11 mouse cellular contexts compared by ENCODE assay signal in genomic region chr17:84933968-84934367, GRCm38 (mm10). TPM values are rescaled to one million over a fixed set of nuclear protein-coding genes. Genes with fewer than 3 reads are reported as not detected.
DNase-seq lines count a peak whose midpoint lies in the region; ATAC-seq lines count a peak whose summit lies in the region.
"Had no signal": no experiment of that assay in that cellular context is flagged by ENCODE, and none has a peak within 500 bp of the region (broad histone marks: within the 10 kb centered on the region; RNA-seq: fewer than 3 reads in every experiment).

No protein-coding gene starts in this region.

- no peaks in the 10 kb centered on the region for H3K27me3 ChIP-seq in intestine, embryonic 16.5 days (replicated peaks; ENCODE audit: control insufficient read depth, insufficient read depth, low read length)
- H3K27me3 ChIP-seq in forebrain, embryonic 10.5 days (ENCODE audit: poor library complexity, severe bottlenecking), result no peaks in the 10 kb centered on the region
- H3K27me3 ChIP-seq in heart, embryonic 10.5 days (ENCODE audit: insufficient read depth, poor library complexity, severe bottlenecking), result no peaks in the 10 kb centered on the region

- intact Hi-C loops in gastrocnemius, postnatal 14 days (cut with DNase I; ENCODE audit: low total_unique reads), result no loop called here

- H3K36me3 ChIP-seq in intestine, embryonic 16.5 days (ENCODE audit: control insufficient read depth, insufficient read depth, low read length), result no peaks in the 10 kb centered on the region
- no peaks in the 10 kb centered on the region for H3K36me3 ChIP-seq in forebrain, embryonic 10.5 days (replicated peaks)
- H3K36me3 ChIP-seq in heart, embryonic 10.5 days, result no peaks in the 10 kb centered on the region

- no peak overlapping the region for H3K4me3 ChIP-seq in intestine, embryonic 16.5 days (ENCODE audit: low read length)
- H3K4me3 ChIP-seq in forebrain, embryonic 10.5 days, result no peak overlapping the region
- no peak overlapping the region for H3K4me3 ChIP-seq in heart, embryonic 10.5 days

- H3K4me1 ChIP-seq in intestine, embryonic 16.5 days (ENCODE audit: control insufficient read depth, insufficient read depth, low read length), result no peaks in the 10 kb centered on the region
- peaks cover 6% of the 10 kb centered on the region; the same call in 1 of the 2 replicates for H3K4me1 ChIP-seq in forebrain, embryonic 10.5 days
- peaks cover 10% of the 10 kb centered on the region for H3K4me1 ChIP-seq in heart, embryonic 10.5 days

- DNase-seq in retina, adult 2 months (ENCODE audit: low read depth, low spot score), result peak; percentile 44
- no peak for DNase-seq in retina, embryonic 14.5 days (ENCODE audit: low spot score)
- DNase-seq in forebrain, embryonic 10.5 days (ENCODE audit: extremely low spot score, low spot score), result no peak
- no peak for DNase-seq in heart, embryonic 10.5 days (ENCODE audit: low spot score)
- DNase-seq in gastrocnemius, postnatal 14 days, result no peak
- DNase-seq in thymus, postnatal 36 days, result no peak
- DNase-seq: adrenal gland, adult 2 months; kidney, adult 18-20 months; thymus, adult 2 months had no signal

- H3K4me2 ChIP-seq in intestine, embryonic 16.5 days (ENCODE audit: low read depth, low read length), result no peak overlapping the region

- WGBS in intestine, embryonic 16.5 days, result 46% methylated on average over 5 of the region's 5 CpGs
- 55% methylated on average over 5 of the region's 5 CpGs for WGBS in forebrain, embryonic 10.5 days
- WGBS in heart, embryonic 10.5 days, result 32% methylated on average over 5 of the region's 5 CpGs

- H3K27ac ChIP-seq in intestine, embryonic 16.5 days (ENCODE audit: low read length), result no peak overlapping the region
- H3K27ac ChIP-seq in forebrain, embryonic 10.5 days, result no peak overlapping the region
- H3K27ac ChIP-seq in heart, embryonic 10.5 days, result no peak overlapping the region

- no peak overlapping the region for H3K9ac ChIP-seq in intestine, embryonic 16.5 days (ENCODE audit: low read depth, low read length)

- peaks cover 9% of the 10 kb centered on the region for H3K9me3 ChIP-seq in intestine, embryonic 16.5 days (ENCODE audit: control insufficient read depth, low read length)
- H3K9me3 ChIP-seq in forebrain, embryonic 10.5 days, result peaks cover 9% of the 10 kb centered on the region; the same call in 1 of the 2 replicates
- no peaks in the 10 kb centered on the region for H3K9me3 ChIP-seq in heart, embryonic 10.5 days

- peak; percentile 89 for ATAC-seq in intestine, embryonic 16.5 days
- peak; percentile 96 for ATAC-seq in megakaryocyte progenitor cell, adult 5-6 weeks (replicated peaks; ENCODE audit: poor library complexity)

RNA-seq across cellular contexts. Expression of gene Ppm1b, which starts 22.6 kb away (rescaled TPM):
- 70.4 and 73.4 TPM in 2 replicates for polyA plus RNA-seq in intestine, embryonic 16.5 days (2015; fragmentation: Nextera tagmentation; extraction: Ambion mirVana)
- total RNA-seq in megakaryocyte progenitor cell, adult 5-6 weeks (2015), result 46.0 and 48.4 TPM in 2 replicates
- 51.4 and 59.9 TPM in 2 replicates for total RNA-seq in megakaryocyte progenitor cell, adult 5-6 weeks (2017)
- polyA plus RNA-seq in forebrain, embryonic 10.5 days (2016; fragmentation: Nextera tagmentation; extraction: Ambion mirVana), result 57.1 and 57.5 TPM in 2 replicates
- 59.5 and 74.3 TPM in 2 replicates for polyA plus RNA-seq in heart, embryonic 10.5 days (2016; fragmentation: Nextera tagmentation; extraction: Ambion mirVana)
- total RNA-seq in gastrocnemius, postnatal 14 days (2021), result 100 to 1,000 TPM; 137 to 144 TPM
